Comparison of ENCODE assay signal across 9 mouse cellular contexts in the genomic region with DNA sequence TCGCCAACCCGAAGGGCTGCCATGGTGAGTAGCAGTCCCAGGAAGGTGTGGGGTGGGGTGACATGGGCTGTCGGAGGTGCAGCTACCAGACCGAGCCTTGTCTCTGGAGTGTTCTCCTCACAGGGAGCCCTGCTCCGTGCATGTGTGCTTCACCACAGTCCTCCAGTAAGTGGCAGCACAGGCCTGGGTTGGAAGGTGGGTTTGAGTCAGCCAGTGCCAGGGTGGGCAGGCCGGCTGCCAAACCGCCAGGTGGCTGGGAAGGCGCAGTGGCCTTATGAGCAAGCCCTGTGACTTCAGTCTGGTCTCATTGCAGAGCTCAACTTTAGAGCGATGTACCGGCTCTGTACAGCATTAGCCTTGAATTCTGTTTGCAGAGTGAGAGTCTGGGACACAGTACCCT. TPM values are rescaled to one million over a fixed set of nuclear protein-coding genes. Genes with fewer than 3 reads are reported as not detected.
DNase-seq lines count a peak whose midpoint lies in the region; ATAC-seq and TF ChIP-seq lines count a peak whose summit lies in the region.
"Had no signal": no experiment of that assay in that cellular context is flagged by ENCODE, and none has a peak within 500 bp of the region (broad histone marks: within the 10 kb centered on the region; RNA-seq: fewer than 3 reads in every experiment).

No protein-coding gene starts in this region.

- no peak overlapping the region for H3K9ac ChIP-seq in embryonic facial prominence, embryonic 14.5 days (ENCODE audit: low read depth, low read length)
- 0 out of 2 replicates have a peak overlapping the region, but pooled peaks have one; percentile 19 for H3K9ac ChIP-seq in limb, embryonic 13.5 days
- H3K9ac ChIP-seq in midbrain, postnatal 0 days (replicated peaks; ENCODE audit: low read length, poor library complexity, severe bottlenecking): no peak overlapping the region

- peak; percentile 51 for DNase-seq in urinary bladder, postnatal 14 days (ENCODE audit: low spot score)
- DNase-seq in urinary bladder, adult 2 months (ENCODE audit: low spot score): no peak
- peak; percentile 81 for DNase-seq in embryonic facial prominence, embryonic 14.5 days (ENCODE audit: low spot score)
- peak; percentile 87 for DNase-seq in heart, embryonic 10.5 days (ENCODE audit: low spot score)
- DNase-seq in kidney, adult 9 months: peak; percentile 87
- peak; percentile 93 for DNase-seq in midbrain, postnatal 0 days (ENCODE audit: low spot score)
- peak; percentile 47 to 57 for DNase-seq in spleen, postnatal 36 days (ENCODE audit: low spot score in 2 of 2)

- no peaks in the 10 kb centered on the region for H3K4me1 ChIP-seq in embryonic facial prominence, embryonic 14.5 days (ENCODE audit: control insufficient read depth, insufficient read depth, low read length)
- peaks cover 45% of the 10 kb centered on the region for H3K4me1 ChIP-seq in heart, embryonic 10.5 days
- 0 out of 2 replicates have a peak, but pooled peaks cover 10% of the 10 kb centered on the region for H3K4me1 ChIP-seq in limb, embryonic 13.5 days
- H3K4me1 ChIP-seq in midbrain, postnatal 0 days (ENCODE audit: insufficient read depth, low read length): peaks cover 7% of the 10 kb centered on the region; the same call in 1 of the 2 replicates

- H3K27me3 ChIP-seq in embryonic facial prominence, embryonic 14.5 days (replicated peaks; ENCODE audit: control insufficient read depth, insufficient read depth, low read length): no peaks in the 10 kb centered on the region
- peaks cover 25% of the 10 kb centered on the region for H3K27me3 ChIP-seq in heart, embryonic 10.5 days (ENCODE audit: insufficient read depth, poor library complexity, severe bottlenecking)
- no peaks in the 10 kb centered on the region for H3K27me3 ChIP-seq in limb, embryonic 13.5 days
- H3K27me3 ChIP-seq in midbrain, postnatal 0 days (ENCODE audit: insufficient read depth, low read length): no peaks in the 10 kb centered on the region

- H3K4me2 ChIP-seq in embryonic facial prominence, embryonic 14.5 days (ENCODE audit: low read depth, low read length): no peak overlapping the region
- H3K4me2 ChIP-seq in limb, embryonic 13.5 days (replicated peaks): no peak overlapping the region
- no peak overlapping the region for H3K4me2 ChIP-seq in midbrain, postnatal 0 days (ENCODE audit: low read depth, low read length, poor library complexity, severe bottlenecking)

- H3K27ac ChIP-seq in embryonic facial prominence, embryonic 14.5 days (replicated peaks; ENCODE audit: low read depth, low read length): no peak overlapping the region
- H3K27ac ChIP-seq in heart, embryonic 10.5 days: 0 out of 2 replicates have a peak overlapping the region, but pooled peaks have one; percentile 43
- H3K27ac ChIP-seq in limb, embryonic 13.5 days: no peak overlapping the region
- H3K27ac ChIP-seq in midbrain, postnatal 0 days (ENCODE audit: low read depth, low read length): no peak overlapping the region

- ATAC-seq in embryonic facial prominence, embryonic 14.5 days (ENCODE audit: low read depth): peak; percentile 92
- peak; percentile 85 for ATAC-seq in limb, embryonic 13.5 days (ENCODE audit: low FRiP score, low read depth)
- ATAC-seq in midbrain, postnatal 0 days (ENCODE audit: low FRiP score): peak; percentile 84

- 27% methylated on average over 10 of the region's 10 CpGs for WGBS in embryonic facial prominence, embryonic 14.5 days
- 39% methylated on average over 10 of the region's 10 CpGs for WGBS in heart, embryonic 10.5 days
- 37% methylated on average over 10 of the region's 10 CpGs for WGBS in limb, embryonic 13.5 days
- 36% methylated on average over 10 of the region's 10 CpGs for WGBS in midbrain, postnatal 0 days

- no peak overlapping the region for H3K4me3 ChIP-seq in embryonic facial prominence, embryonic 14.5 days (ENCODE audit: low read depth, low read length)
- no peak overlapping the region for H3K4me3 ChIP-seq in heart, embryonic 10.5 days
- no peak overlapping the region for H3K4me3 ChIP-seq in limb, embryonic 13.5 days
- no peak overlapping the region for H3K4me3 ChIP-seq in midbrain, postnatal 0 days (ENCODE audit: low read depth, low read length)

- no peaks in the 10 kb centered on the region for H3K9me3 ChIP-seq in embryonic facial prominence, embryonic 14.5 days (ENCODE audit: control insufficient read depth, low read length)
- H3K9me3 ChIP-seq in heart, embryonic 10.5 days: no peaks in the 10 kb centered on the region
- H3K9me3 ChIP-seq in limb, embryonic 13.5 days: no peaks in the 10 kb centered on the region
- H3K9me3 ChIP-seq in midbrain, postnatal 0 days (ENCODE audit: low read length): no peaks in the 10 kb centered on the region

- H3K36me3 ChIP-seq in embryonic facial prominence, embryonic 14.5 days (ENCODE audit: control insufficient read depth, insufficient read depth, low read length): no peaks in the 10 kb centered on the region
- H3K36me3 ChIP-seq in heart, embryonic 10.5 days: no peaks in the 10 kb centered on the region
- H3K36me3 ChIP-seq in limb, embryonic 13.5 days: no peaks in the 10 kb centered on the region
- no peaks in the 10 kb centered on the region for H3K36me3 ChIP-seq in midbrain, postnatal 0 days (ENCODE audit: insufficient read depth, low read length)

- TF ChIP-seq CTCF in midbrain, postnatal 0 days (IDR thresholded peaks at IDR 0.05): peak; percentile 89

RNA-seq across cellular contexts. Expression of gene Camk1g, which starts 39.9 kb away (rescaled TPM):
- 0.44 and 0.48 TPM in 2 replicates for polyA plus RNA-seq in urinary bladder, adult 2 months (2012; rRNA removed)
- 11.9 and 13.1 TPM in 2 replicates for polyA plus RNA-seq in embryonic facial prominence, embryonic 14.5 days (2014; fragmentation: Nextera tagmentation; extraction: Ambion mirVana)
- polyA plus RNA-seq in heart, embryonic 10.5 days (2016; fragmentation: Nextera tagmentation; extraction: Ambion mirVana): 7.2 and 8.3 TPM in 2 replicates
- 15.5 and 16.0 TPM in 2 replicates for polyA plus RNA-seq in limb, embryonic 13.5 days (2015; fragmentation: Nextera tagmentation; extraction: Ambion mirVana)
- 48.1 and 54.7 TPM in 2 replicates for total RNA-seq in midbrain, postnatal 0 days (2014; rRNA removed)
- polyA plus RNA-seq in midbrain, postnatal 0 days (2015; fragmentation: Nextera tagmentation; extraction: Ambion mirVana): 46.6 and 50.3 TPM in 2 replicates
- total RNA-seq: ES-E14 had no signal

RNA-seq across cellular contexts. Expression of gene G0s2, which starts 57.2 kb away (rescaled TPM):
- polyA plus RNA-seq in urinary bladder, adult 2 months (2012; rRNA removed): 86.5 and 115 TPM in 2 replicates
- polyA plus RNA-seq in embryonic facial prominence, embryonic 14.5 days (2014; fragmentation: Nextera tagmentation; extraction: Ambion mirVana): 42.6 and 57.8 TPM in 2 replicates
- 36.1 and 44.0 TPM in 2 replicates for polyA plus RNA-seq in heart, embryonic 10.5 days (2016; fragmentation: Nextera tagmentation; extraction: Ambion mirVana)
- 18.7 and 19.3 TPM in 2 replicates for polyA plus RNA-seq in limb, embryonic 13.5 days (2015; fragmentation: Nextera tagmentation; extraction: Ambion mirVana)
- 5.3 and 8.6 TPM in 2 replicates for total RNA-seq in midbrain, postnatal 0 days (2014; rRNA removed)
- polyA plus RNA-seq in midbrain, postnatal 0 days (2015; fragmentation: Nextera tagmentation; extraction: Ambion mirVana): 5.8 and 6.5 TPM in 2 replicates
